Mouse (Mus musculus) urinary bladder, postnatal 10 days (tissue): ENCODE data around the gene Marveld1.

ENCODE experiments used
- DNase-seq: peaks from one replicate; pipeline ENCODE4 v3.0.0; 2022; ENCODE audit warnings: low spot score

Marveld1 gene

DNA sequence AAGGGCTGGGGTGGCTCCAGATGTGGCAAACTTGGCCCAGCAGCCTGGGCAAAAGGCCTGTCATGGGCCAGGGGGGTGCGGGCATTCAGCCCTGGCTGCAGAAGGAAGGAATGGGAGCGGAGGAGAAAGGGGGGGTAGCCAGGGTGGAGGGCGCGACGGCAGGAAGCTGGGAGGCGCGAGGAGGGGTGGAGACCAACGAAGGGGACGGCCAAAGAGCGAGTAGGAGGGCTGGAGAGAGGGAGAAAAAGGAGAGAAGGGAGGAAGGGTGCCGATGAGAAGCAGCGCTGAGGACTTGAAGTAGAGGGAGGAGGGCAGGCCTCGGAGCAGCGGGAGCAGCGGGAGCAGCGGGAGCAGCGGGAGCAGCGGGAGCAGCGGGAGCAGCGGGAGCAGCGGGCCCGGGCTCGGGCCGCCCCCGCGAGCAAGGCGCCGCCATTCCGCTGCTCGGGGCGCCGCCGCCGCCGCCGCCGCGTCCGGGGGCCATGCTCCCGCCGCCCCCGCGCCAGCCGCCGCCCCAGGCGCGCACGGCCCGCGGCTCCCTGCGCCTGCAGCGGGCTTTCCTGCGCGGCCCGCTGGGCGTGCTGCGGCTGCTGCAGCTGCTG is at the start of gene Marveld1:
Marveld1 (plus strand) TSS at position 231 of the 599 bp plus-strand sequence.
- peak; percentile 59 for DNase-seq

DNA sequence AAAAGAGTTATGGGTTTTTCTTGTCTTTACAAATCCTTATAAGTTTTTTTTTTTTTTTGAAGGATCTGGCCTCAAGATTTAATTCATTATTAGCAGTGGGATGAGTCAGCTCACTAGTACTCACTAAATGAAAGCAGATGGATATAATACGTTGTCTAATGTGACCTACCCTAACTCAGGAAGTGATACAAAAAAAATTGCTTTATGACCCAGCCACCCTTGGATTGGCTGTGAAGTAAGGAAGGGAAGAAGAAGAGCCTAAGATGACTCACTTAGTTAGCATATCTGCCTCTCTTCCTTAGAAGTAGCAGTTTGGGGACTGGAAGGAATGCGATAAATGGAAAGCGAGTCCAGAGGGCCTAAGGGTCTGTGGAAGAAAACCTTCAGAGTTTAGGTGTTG is 47.8 kb upstream of the Marveld1 start:
- DNase-seq, result no peak

DNA sequence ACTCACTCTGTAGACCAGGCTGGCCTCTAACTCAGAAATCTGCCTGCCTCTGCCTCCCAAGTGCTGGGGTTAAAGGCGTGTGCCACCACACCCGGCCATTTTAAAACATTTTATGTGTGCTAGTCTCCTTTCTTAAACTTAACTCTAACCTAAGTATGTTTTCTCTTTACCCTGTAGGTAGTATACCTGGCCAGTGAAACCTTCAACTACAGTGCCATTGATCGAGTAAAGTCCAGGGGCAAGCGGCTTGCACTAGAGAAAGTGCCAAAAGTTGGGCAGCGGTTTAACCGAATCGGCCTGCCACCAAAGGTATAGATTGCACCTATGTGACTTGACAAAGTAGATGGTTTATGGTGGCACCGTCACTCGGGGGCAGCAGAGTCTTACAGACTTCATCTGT is 42.5 kb upstream of the Marveld1 start:
- DNase-seq, result no peak

DNA sequence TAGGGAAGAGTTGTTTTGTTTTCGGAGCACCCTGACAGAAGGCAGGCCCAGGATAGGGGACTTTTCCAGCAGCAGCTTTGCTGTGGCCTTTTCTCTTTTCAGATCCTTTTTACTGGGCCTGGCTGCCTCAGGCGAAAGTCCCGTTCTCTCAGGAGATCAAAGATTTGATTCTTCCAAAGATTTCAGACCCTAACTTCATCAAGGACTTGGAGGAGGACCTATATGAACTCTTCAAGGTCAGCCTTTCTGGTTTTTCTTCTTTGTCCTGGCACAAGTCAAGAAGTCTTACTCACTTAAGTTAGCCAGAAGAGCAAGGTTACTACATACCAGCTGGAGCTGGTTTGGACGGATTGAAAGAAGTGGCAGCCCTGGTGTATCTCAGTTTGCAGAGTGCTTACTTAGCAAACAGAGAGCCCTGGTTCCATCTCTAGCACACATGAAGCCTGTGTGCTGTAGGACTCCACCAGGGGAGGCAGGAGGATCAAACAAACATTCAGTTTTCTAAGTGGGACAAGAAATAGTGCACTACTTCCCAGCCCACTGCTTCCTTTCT is 31.3 kb upstream of the Marveld1 start:
- DNase-seq, result no peak

DNA sequence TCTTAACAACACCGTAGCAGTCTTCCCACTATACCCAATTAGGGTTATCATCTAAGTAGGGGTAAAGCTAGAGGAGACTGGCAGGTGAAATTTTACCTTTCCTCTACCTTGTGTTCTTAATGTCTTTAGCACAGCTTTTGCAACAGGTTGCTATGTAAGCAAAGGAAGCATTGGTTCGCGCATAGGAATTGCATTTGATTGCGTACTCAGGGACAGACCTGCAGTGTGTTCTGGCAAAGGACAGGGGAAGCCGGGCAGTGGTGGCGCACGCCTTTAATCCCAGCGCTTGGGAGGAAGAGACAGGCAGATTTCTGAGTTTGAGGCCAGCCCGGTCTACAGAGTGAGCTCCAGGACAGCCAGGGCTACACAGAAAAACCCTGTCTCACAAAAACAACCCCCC is 29.1 kb upstream of the Marveld1 start:
- no peak for DNase-seq

DNA sequence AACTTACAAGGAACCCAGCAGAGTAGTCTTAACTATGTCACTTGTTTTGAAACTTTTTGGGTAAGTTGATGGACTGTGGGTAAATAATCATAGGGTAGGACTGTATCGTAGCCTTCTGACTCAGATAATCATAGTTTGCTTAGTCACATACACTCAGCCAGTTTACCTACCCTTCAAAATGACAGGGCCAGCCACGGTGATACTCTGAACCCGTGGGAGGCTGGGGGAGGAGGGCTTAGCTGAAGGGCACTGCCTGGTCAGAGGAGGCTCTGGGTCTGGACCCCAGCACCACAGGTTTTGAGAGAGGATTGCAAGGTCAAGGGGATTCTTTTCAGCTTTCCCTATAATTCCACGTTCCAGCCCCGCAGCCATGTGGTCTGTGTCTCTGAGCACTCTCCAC is 28.6 kb upstream of the Marveld1 start:
- DNase-seq, result no peak

DNA sequence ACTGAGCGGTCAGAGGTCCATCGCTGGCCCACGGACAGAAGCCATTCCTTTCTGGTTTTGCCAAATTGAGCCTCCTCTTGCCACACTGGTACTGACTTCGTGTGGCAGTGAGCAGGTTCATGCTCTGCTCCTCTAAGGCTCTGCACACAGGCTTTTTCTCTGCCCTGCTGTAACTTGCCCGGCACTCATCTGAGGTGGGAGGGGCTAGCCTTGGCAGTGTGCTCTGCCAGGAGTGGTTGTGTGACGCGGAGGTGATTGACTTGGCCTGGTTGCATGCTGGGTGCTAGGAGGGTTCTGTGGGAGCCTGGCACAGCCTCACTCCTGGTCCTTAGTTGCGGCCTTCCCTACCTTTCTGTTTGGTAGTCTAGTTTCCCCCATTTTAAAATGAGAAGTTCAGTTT is 26.7 kb upstream of the Marveld1 start:
- DNase-seq, result no peak

DNA sequence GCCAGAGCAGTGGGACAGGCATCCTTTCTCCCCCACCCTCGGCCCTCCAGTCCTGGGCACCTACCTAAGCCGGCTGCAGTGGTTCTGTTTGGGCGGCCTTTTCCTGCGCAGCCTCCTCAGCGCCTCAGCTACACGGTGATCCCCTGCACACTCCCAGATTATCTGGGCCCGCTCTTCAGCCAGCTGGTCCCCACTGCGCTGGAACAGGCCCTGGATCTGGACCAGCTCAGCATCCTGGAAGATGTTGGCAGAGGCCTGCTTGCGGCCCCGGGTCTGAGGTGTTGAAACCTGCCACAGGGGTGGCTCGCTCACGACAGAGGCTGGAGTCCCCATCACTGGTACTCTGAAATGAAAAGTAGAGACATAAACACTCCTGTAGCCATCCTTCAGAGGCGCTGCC is 22.5 kb upstream of the Marveld1 start:
- DNase-seq, result no peak

DNA sequence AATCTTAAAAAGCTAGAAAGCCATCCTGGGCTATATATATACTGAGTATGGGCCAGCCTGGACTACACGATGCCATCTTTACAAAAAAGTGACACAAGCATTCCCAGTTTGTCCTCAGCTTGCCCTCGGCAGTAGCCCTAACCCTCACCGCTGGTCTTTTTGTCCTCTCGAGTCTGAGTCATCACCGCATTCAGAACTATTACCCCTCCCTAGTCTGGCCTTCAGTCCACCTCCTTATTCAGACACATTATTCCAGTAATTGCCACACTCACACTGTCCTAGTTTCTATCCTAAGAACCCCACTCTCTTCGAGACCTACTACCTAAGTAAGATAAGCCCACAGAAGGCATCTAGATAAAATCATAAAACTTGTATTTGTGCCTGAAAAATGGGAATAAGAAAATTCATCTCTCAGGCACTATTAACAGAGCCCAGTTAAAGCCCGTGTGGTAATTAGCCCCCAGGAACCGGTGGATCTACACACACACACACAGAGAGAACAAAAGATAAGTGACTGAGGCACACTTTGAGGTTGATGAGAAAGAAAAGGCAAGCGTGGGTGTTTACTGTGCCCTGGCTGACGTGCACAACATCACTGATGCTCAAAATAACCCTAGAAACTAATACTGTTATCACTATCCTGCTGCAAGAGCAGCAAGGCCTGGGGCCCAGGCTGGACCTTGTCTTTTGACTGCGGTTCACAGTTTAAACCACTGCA is 21.5 kb upstream of the Marveld1 start:
- DNase-seq, result no peak

DNA sequence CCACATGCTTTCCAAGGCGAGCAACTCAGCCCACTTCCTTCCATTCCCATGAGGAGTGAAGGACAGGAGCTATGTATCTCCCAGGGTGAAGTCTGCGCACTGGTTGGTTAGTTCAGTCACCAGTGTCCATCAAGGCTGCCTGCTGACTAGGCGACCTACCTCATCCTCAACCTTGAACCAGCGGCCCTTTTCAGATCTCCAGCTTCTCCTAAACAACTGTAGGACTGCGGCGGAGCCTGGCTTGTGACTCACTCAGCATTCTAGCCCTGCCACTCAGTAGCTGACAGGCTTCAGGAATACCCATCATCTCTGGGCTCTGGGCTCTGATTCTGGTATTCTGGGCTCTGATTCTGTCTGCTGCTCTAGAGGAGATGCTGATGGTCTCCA is 21.0 kb upstream of the Marveld1 start:
- DNase-seq, result no peak

DNA sequence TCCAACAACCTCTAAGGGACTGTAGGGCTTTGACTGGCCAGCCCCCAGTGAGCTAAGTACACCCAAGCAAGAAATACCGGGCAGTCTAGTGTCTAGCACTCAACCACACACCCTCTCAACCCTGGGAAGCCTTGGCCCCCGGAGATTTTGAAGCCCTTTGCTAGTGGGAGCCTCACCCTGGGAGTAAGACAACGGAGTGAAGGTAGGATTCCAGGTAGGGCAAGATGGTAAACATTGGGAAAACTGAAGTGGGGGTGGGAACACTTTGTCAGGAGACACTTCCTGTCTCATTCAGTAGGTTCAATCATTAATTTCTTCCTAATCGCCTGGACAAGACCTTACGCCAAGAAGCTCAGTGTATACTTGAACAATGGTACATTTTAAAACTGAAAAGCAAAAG is 20.2 kb upstream of the Marveld1 start:
- no peak for DNase-seq

DNA sequence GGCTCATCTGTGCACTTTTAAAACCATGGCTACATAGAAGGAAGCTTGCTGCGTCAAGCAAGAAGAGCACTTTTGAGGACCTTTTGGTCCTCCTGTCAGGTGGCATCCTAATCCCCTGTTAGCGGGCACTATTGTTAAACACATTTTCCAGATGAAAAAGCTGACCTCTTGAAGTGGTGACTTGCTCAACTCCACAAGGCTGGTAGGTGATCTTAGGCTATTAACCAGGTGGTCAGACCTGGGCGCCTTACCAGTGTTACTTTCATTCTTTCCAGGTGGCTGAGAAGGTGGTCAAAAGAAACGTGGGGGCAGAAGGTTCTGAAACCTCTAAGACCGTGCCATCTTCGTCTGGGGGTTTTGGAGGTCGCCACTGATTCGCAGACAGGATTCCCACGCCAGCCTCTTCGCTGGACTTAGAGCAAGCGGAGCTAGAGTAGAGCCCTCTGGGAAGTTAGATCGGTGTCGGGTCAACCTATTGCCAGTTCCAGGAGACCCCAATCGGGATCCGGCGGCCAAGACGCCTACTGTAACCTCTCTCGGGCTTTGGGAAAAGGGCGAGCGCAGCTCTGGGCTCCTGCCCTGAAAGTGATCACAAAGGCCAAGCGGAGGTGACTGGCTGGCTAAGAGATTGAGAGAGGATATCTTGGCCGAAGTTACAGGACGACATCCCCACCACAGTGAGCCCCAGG is 19.0 kb upstream of the Marveld1 start:
- no peak for DNase-seq

DNA sequence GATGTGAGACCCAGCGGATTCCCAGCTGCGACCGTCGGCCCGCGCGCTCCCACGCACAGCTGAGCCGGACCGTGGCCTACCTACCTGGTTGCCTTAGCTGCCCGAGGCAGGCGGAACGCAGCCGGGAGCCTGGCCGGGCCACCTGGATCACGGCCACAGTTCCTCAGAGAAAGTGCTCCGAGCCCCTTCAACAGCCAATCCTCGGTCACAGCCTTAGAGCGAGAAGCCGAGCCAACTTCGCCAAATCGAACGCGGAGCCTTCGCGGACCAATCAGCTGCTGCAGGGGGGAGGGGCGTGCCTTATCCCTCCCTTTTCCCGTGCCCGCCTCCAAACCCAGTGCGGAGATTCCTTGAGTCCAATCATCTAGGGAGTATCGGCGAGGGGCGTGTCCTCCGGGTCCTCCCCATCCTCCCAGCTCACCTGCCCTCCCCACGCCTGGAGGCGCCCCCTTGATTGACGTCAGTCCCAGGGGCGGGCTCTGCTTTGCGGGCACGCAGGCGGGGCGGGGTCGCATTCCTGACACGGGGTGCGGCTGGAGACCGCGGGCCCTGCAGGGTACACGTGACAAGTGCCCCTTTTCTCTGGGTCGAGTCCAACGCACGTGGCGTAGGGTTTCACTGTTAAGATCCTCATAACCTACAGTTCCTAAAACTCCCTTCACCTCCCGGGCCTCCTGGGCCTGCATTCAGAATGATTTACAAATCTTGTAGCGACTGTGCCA is 18.3 kb upstream of the Marveld1 start, which contains the start of gene Avpi1:
Avpi1 (minus strand) TSS at position 273 of the 722 bp plus-strand sequence.
- DNase-seq, result peak; percentile 90

DNA sequence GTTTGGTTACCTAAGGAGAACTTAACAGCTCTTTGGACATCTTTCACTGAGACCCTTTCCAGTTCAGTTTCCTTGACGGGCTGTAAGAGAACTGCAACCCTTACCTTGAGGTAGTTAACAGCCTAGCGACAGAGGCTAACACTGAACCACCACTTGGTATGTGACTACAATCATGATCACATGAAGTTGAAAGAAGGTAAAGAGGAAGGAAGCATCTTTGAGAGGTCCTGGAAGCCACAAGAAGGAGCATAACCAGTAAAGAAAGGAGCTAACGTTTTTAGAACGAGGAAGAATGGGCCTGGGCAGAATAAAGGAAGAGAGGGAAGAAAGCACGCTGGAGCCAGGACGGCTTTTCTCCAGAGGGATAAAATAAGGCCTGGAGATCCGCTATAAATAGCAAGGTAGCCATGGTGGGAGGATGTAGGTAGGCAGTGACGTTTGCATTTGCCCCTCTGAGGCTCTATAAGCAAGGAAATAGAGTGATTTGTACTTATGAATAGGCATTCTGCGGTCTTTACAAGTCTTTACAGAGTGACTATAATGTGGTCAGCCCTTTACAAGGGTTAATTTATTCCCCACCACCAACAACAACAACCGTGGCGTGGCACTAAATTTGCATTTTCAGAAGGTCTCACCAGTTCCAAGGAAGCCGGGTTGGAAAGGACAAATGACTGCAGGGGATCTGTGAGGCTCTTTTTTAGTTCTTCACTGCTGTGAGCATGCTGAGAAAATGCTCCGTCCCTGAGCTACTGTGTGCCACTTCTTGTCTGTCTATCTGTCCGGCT is 17.5 kb upstream of the Marveld1 start:
- no peak for DNase-seq

DNA sequence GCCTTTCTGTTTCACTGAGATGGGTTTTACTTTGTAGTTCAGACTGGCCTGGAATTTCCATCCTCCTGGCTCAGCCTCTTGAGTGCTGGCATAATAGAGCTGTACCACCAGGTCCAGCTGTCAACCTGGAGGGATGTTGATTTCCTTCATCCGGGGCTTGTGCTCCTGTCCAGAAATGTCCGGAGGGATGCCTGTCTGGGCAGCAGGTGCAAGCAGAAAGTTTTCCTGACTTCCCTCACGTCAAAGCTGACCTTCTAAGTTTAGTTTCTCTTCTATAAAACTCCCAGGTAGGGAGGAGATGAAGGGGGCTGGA is 16.9 kb upstream of the Marveld1 start:
- no peak for DNase-seq

DNA sequence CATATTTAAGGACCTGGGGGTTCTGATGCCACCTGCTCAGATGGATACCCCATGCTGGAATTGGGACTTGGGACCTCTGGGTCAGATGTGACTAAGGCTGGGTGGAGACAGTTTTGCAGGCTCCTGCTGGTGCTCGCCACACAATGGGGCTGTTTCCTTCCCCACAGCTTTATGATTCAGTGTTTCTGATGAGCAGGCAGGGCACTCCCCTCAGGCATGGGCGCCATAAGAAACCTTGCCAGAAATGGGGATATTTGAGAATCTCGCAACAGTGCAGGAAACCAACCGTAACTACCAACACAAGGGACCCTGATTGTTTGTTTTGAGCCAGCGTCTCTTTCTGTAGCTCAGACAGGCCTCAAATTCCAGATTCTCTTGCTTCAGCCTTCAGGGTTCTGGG is 16.1 kb upstream of the Marveld1 start:
- no peak for DNase-seq

DNA sequence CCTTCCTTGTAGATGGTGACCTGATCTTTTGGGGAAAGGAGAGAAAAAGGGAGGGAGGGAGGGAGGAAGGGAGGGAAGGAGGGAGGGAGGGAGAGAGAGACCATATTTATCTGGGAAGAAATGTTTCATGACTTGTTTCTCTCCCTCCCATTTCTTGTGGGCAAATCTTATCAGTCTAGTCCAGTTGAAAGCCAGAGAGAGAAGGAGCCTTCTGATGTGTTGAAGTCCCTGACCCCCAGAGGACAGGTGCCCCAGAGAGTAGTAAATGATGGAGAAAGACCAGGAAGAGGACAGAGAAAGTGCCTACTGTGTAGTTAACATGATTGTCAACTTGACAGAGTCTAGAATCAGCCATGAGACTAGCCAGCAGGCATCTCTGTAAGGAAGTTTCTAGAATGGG is 12.1 kb upstream of the Marveld1 start:
- no peak for DNase-seq

DNA sequence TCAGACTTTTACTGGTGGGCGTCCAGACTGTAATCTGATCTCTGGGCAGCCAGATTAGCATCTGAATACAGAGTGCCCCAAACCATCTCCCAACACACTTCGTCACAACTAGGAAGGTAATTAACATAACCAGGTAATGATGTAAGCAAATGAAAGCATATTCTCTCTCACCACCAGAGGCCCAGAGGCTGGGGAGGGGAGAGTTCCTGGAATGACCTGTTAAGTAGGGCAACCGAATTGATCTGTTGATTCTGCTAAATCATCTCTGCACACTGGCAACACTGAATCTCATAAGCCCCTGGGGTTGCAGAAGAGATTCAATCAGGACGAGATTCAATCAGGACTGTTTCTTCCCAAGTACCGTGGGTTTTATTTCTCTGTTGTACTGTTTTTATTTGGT is 11.1 kb upstream of the Marveld1 start:
- no peak for DNase-seq

DNA sequence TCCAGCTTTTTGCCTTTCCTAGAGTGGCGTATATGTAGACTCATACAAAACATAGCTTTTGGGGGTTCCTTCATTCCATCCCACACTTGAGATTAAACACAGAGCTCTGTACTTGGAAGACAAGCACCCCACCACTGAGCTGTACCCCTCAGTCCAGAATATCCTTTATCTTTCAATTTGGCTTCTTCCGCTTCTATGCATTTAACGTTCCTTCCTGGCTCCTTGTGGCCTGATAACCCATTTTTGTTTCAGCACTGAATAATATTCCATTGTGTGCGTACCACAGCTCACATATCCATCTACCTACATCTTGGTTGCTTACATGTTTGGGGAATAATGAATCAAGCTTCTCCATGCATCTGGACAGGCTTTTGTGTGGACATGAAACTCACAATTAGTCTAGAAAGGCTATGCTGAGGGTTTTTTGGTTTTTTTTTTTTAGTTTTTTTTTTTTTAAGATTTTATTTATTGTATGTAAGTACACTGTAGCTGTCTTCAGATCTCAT is 10.0 kb upstream of the Marveld1 start:
- no peak for DNase-seq

DNA sequence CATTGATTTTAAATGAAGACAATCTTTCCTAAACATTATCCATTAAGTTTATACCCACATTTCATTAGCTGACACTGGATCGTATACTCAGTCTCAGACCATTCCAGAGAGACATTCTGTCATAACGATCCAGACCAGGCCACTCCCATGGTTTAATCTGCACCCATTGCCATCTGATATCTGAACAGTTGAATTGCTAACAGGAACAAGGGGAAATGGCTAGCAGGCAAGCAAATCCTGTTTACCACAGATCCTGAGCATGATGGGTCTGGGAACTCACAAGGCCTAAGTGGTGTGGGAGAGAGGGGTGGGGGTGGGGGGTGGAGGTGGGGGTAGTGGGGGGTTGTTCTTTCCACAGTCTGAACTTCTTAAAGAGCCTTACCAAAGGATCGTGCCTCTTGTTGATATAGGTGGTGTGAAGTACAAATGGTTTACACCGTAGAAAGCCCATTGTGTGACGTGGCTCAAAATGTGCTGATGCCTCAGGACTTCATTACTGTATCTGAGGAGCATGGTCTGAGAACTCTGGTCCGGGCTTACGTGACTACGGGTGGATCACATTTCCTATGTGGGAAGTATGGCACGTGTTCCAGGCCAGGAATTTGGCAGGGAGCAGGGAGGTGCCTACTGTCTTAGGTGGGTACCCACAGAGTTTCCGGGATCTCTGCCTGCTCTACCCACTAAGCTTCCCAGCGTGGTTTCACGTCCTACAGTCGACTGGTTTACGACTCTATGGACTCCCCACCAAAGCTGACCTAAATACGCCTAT is 8.5 kb upstream of the Marveld1 start:
- DNase-seq, result no peak
